Mouse (Mus musculus): ENCODE data around the gene Wdr74. TPM values are rescaled to one million over a fixed set of nuclear protein-coding genes. Genes with fewer than 3 reads are reported as not detected.
"Not testable (repeated sequence)": the region's sequence is repeated elsewhere in the genome, so short reads cannot be mapped to it uniquely, and the experiment has no call there.

Wdr74 gene
- polyA plus RNA-seq, 1 experiment from 2014 or later, result 83.7 TPM

DNA sequence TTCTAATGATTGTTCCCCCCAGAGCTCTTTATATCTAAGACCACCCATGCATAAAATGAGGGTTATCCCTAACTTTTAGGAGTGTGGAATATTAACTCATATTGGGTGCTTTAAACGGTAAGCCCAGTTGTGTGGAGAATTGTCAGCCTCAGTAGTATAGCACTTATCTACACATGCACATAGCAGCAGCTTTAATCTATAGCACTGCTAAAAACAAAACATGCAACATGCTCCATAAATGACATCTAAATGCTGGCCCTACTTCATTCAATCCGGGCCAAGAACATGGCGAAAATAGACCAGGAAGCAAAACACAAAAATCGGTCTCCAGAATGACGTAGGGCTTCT lies 13.1 kb upstream of the Wdr74 start:
- Histone ChIP-seq H3K4me3 (ENCODE audit: low read depth, low read length) (peak overlapping the region; percentile 90), H3K27me3 (ENCODE audit: control insufficient read depth, insufficient read depth, low read length) (no peaks in the 10 kb centered on the region), H3K9me3 (ENCODE audit: control insufficient read depth, low read length) (no peaks in the 10 kb centered on the region), H3K27ac (ENCODE audit: low read depth, low read length) (peak overlapping the region; percentile 80), H3K4me1 (ENCODE audit: control insufficient read depth, insufficient read depth, low read length) (peaks cover 14% of the 10 kb centered on the region), H3K4me2 (peak overlapping the region; percentile 67), H3K36me3 (ENCODE audit: control insufficient read depth, insufficient read depth, low read length) (peaks cover 8% of the 10 kb centered on the region), H3K9ac (ENCODE audit: low read length) (peak overlapping the region; percentile 99)
- 1% methylated on average over 5 of the region's 5 CpGs for WGBS
- no peak for DNase-seq (ENCODE audit: low spot score, missing footprints)
- peak; percentile 6 for ATAC-seq (ENCODE audit: low FRiP score)

DNA sequence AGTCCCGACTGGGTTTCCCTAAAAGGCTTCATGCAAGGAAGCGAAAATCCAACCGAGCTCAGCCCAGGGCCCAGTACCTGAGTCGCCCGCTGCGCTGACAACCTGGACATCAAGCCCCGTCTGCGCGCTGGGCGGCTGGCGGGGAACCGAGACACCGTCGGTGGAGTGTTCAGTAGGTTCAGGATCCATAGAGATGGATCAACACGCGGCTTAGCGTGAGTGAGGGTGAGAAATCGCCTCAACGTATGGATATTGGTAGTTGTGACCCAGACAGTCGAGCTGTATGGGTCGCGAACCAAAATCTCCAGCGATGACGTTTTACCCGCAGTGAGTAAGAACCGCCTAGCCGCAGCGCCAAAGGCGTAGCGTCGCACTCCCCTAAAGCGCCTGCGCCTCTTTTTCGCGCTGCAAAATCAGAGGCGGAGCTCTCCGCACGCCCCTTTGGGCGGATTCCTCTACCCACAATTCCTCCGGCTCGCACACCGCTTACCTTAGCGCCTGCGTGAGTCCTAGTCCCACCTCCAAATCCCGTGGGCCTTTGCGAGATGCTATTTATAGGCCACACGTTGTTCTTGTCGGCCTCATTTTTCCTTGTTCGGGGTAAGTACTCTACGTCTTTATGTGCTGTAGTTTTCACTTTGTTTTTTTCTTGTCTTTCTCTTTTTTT lies 12.6 kb upstream of the Wdr74 start, which contains the start of gene Slc3a2:
TSS of gene Slc3a2 (minus strand) at position 463 of the 667 bp plus-strand sequence.
- Histone ChIP-seq H3K9ac (ENCODE audit: low read length) (peak within 1 kb of the TSS; percentile 99), H3K4me2 (peak within 1 kb of the TSS; percentile 67), H3K9me3 (ENCODE audit: control insufficient read depth, low read length) (no peaks in the 10 kb centered on the region), H3K27ac (ENCODE audit: low read depth, low read length) (peak within 1 kb of the TSS; percentile 82), H3K4me3 (ENCODE audit: low read depth, low read length) (peak within 1 kb of the TSS; percentile 90), H3K36me3 (ENCODE audit: control insufficient read depth, insufficient read depth, low read length) (peaks cover 8% of the 10 kb centered on the region), H3K27me3 (ENCODE audit: control insufficient read depth, insufficient read depth, low read length) (no peaks in the 10 kb centered on the region), H3K4me1 (ENCODE audit: control insufficient read depth, insufficient read depth, low read length) (peaks cover 14% of the 10 kb centered on the region)
- ATAC-seq (ENCODE audit: low FRiP score) (peak; percentile 95), DNase-seq (ENCODE audit: low spot score, missing footprints) (peak; percentile 99)
- under 1% methylated on average over 50 of the region's 50 CpGs for WGBS

DNA sequence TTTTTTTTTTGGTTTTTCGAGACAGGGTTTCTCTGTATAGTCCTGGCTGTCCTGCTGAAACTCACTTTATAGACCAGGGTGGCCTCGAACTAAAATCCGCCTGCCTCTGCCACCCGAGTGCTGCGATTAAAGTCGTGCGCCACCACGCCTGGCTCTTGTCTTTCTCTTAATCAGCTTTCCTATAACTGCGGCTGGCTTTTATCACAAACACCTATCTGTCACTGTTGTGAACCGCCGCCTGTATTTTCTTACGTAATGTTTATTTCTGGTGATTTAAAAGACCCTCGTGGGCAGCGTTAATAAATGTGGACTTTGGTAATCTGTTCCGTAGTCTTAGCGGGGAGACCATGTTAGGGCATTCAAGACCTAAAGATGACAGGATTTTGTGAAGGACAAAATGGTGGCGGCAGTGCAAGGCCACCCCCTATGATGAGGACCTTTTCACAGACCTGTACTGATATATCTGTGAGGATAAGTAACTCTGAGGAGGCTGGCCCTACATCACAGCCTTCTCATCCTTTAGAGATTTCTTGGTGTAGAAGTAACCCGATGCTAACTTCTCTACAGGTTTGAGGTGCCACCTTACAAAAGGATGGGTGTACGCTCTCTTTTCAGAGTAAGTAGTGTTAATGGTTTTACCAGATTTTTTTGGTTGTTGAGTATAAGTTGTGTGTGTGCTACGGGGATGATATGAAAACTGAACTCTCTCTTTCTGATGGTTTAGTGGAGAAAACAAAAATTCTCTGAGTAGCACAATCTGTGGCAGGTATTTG lies 11.9 kb upstream of the Wdr74 start:
- WGBS, result under 1% methylated on average over 20 of the region's 20 CpGs
- H3K36me3 ChIP-seq (ENCODE audit: control insufficient read depth, insufficient read depth, low read length), result peaks cover 8% of the 10 kb centered on the region
- peaks cover 14% of the 10 kb centered on the region for H3K4me1 ChIP-seq (ENCODE audit: control insufficient read depth, insufficient read depth, low read length)
- DNase-seq (ENCODE audit: low spot score, missing footprints), result peak; percentile 91
- H3K9ac ChIP-seq (ENCODE audit: low read length), result peak overlapping the region; percentile 99
- no peaks in the 10 kb centered on the region for H3K9me3 ChIP-seq (ENCODE audit: control insufficient read depth, low read length)
- H3K27me3 ChIP-seq (ENCODE audit: control insufficient read depth, insufficient read depth, low read length), result no peaks in the 10 kb centered on the region
- ATAC-seq (ENCODE audit: low FRiP score), result no peak
- peak overlapping the region; percentile 67 for H3K4me2 ChIP-seq
- H3K27ac ChIP-seq (ENCODE audit: low read depth, low read length), result peak overlapping the region; percentile 82
- H3K4me3 ChIP-seq (ENCODE audit: low read depth, low read length), result peak overlapping the region; percentile 90

DNA sequence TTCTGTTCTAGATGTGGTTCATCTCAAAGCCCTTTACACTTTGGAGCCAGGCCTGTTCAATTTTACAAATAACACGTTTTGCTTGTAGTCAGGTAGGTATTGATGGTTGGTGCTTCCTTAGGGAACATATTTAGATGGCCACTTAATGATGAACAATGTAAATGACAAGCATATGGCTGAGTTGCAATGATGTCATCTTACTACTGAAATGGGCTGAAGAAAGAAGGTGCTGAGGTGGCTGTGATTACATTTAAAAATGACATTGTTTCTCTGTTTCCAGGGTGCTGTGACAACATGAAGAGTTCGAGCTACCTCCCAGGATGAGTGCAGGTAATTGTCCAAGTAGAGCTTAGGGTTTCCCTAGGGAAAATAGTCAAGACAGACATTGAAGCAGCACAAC lies 11.2 kb upstream of the Wdr74 start:
- Histone ChIP-seq H3K4me2 (peak overlapping the region; percentile 67), H3K9ac (ENCODE audit: low read length) (peak overlapping the region; percentile 99), H3K36me3 (ENCODE audit: control insufficient read depth, insufficient read depth, low read length) (peaks cover 8% of the 10 kb centered on the region), H3K9me3 (ENCODE audit: control insufficient read depth, low read length) (no peaks in the 10 kb centered on the region), H3K4me3 (ENCODE audit: low read depth, low read length) (peak overlapping the region; percentile 90), H3K27me3 (ENCODE audit: control insufficient read depth, insufficient read depth, low read length) (no peaks in the 10 kb centered on the region), H3K4me1 (ENCODE audit: control insufficient read depth, insufficient read depth, low read length) (peaks cover 14% of the 10 kb centered on the region), H3K27ac (ENCODE audit: low read depth, low read length) (peak overlapping the region; percentile 82)
- no peak for DNase-seq (ENCODE audit: low spot score, missing footprints)
- WGBS, result 5% methylated on average over 2 of the region's 2 CpGs
- ATAC-seq (ENCODE audit: low FRiP score), result no peak

DNA sequence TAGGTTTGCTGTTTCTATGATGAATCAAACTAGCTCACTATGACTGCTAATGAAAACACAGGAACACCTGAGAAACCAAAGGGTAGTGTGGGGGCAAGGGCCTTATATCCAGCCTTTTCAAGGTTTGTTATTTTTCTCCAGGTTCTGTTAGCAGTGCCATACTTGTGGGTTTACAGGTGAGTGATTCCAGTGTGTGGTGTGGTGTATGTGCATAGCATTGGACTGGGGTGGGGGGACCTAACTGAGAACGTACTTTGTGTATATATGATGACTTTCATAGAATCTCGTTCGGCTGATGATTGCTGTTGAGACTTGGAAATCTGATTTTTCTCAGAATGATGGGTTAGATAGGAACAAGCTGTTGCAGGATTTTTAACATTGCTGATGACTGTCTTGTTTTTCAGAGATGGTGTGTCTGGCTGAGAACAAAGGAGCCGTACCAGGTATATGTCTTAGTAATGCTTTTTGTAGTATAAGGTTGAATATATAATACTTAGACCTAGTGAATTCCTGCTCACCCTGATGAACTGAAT lies 10.5 kb upstream of the Wdr74 start:
- H3K27me3 ChIP-seq (ENCODE audit: control insufficient read depth, insufficient read depth, low read length), result no peaks in the 10 kb centered on the region
- peaks cover 8% of the 10 kb centered on the region for H3K36me3 ChIP-seq (ENCODE audit: control insufficient read depth, insufficient read depth, low read length)
- H3K4me1 ChIP-seq (ENCODE audit: control insufficient read depth, insufficient read depth, low read length), result peaks cover 14% of the 10 kb centered on the region
- no peak overlapping the region for H3K27ac ChIP-seq (ENCODE audit: low read depth, low read length)
- peak overlapping the region; percentile 99; the same call in 1 of the 2 replicates for H3K9ac ChIP-seq (ENCODE audit: low read length)
- H3K9me3 ChIP-seq (ENCODE audit: control insufficient read depth, low read length), result no peaks in the 10 kb centered on the region
- peak overlapping the region; percentile 90 for H3K4me3 ChIP-seq (ENCODE audit: low read depth, low read length)
- no peak for ATAC-seq (ENCODE audit: low FRiP score)
- 55% methylated on average over 4 of the region's 4 CpGs for WGBS
- peak overlapping the region; percentile 67 for H3K4me2 ChIP-seq
- DNase-seq (ENCODE audit: low spot score, missing footprints), result peak; percentile 80

DNA sequence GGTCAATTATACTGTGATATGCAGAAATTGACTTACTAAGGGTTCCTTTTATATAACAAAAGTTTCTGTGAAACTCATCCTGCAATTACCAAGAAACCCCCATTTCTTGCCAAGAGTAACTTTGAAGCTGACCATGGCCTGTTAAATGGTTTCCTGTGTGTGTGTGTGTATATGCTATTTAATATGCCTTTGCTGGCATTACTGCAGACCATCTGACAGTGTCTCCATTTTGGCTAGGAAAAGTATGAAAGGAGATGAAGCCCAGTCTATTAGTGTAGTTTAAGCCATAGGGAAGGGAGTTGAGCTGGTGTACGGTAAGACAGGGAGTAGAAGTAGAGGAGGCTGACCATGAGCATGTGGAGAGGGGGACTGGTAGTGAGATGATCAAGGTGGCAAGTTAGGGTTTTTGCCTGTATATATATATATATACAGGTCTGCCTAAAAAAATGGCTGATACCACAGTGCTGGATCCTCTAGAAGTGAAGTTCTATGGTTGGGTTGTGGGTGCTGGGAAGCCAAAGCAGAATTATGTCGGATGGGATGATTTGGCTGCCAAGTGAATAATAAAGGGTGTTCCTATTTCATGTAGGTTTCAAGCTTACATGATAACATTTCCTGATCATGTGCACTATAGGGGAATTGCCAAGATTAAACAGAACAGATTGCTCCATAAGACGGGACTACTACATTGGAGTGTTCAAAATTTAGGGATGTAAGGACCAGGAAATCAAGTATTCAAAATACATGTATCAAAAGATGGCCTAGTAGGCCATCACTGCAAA lies 8.8 kb upstream of the Wdr74 start:
- peak; percentile 83 for DNase-seq (ENCODE audit: low spot score, missing footprints)
- Histone ChIP-seq H3K4me2 (no peak overlapping the region), H3K27me3 (ENCODE audit: control insufficient read depth, insufficient read depth, low read length) (no peaks in the 10 kb centered on the region), H3K27ac (ENCODE audit: low read depth, low read length) (no peak overlapping the region), H3K9ac (ENCODE audit: low read length) (no peak overlapping the region), H3K36me3 (ENCODE audit: control insufficient read depth, insufficient read depth, low read length) (peaks cover 8% of the 10 kb centered on the region), H3K9me3 (ENCODE audit: control insufficient read depth, low read length) (no peaks in the 10 kb centered on the region), H3K4me1 (ENCODE audit: control insufficient read depth, insufficient read depth, low read length) (peaks cover 14% of the 10 kb centered on the region), H3K4me3 (ENCODE audit: low read depth, low read length) (no peak overlapping the region)
- WGBS, result 32% methylated on average over 3 of the region's 3 CpGs
- no peak for ATAC-seq (ENCODE audit: low FRiP score)

DNA sequence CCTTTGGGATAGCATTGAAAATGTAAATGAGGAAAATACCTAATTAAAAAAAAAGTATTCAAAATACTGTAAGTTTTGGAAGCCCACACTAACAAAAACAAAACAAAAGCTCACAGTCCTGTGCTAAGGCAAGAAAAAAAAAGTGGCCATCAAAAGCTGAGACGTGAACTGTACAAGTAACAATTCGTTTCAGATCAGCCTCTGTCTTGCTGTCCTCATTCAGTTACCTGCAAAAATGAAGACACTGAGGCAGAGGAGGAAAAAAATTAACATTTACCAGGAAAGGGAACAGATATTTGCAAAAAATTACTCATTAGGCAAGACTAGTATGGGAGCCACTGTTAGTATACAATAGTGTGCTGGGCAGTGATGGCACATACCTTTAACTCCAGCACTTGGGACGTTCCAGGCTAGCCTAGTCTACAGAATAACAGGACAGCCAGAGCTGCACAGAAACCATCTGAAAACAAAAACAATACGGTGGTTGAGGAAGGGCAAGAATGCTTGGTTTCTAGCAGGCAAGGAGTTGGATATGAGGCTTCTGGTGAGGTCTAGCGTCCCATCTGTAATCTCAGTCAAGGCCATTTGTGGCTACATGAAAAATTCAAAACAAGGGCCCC lies 8.0 kb upstream of the Wdr74 start:
- Histone ChIP-seq H3K4me3 (ENCODE audit: low read depth, low read length) (no peak overlapping the region), H3K4me1 (ENCODE audit: control insufficient read depth, insufficient read depth, low read length) (peaks cover 7% of the 10 kb centered on the region; the same call in 1 of the 2 replicates), H3K9me3 (ENCODE audit: control insufficient read depth, low read length) (no peaks in the 10 kb centered on the region), H3K4me2 (no peak overlapping the region), H3K27ac (ENCODE audit: low read depth, low read length) (no peak overlapping the region), H3K27me3 (ENCODE audit: control insufficient read depth, insufficient read depth, low read length) (no peaks in the 10 kb centered on the region), H3K36me3 (ENCODE audit: control insufficient read depth, insufficient read depth, low read length) (peaks cover 8% of the 10 kb centered on the region), H3K9ac (ENCODE audit: low read length) (no peak overlapping the region)
- WGBS, result 26% methylated on average over 5 of the region's 5 CpGs
- no peak for ATAC-seq (ENCODE audit: low FRiP score)
- peak; percentile 88 for DNase-seq (ENCODE audit: low spot score, missing footprints)

DNA sequence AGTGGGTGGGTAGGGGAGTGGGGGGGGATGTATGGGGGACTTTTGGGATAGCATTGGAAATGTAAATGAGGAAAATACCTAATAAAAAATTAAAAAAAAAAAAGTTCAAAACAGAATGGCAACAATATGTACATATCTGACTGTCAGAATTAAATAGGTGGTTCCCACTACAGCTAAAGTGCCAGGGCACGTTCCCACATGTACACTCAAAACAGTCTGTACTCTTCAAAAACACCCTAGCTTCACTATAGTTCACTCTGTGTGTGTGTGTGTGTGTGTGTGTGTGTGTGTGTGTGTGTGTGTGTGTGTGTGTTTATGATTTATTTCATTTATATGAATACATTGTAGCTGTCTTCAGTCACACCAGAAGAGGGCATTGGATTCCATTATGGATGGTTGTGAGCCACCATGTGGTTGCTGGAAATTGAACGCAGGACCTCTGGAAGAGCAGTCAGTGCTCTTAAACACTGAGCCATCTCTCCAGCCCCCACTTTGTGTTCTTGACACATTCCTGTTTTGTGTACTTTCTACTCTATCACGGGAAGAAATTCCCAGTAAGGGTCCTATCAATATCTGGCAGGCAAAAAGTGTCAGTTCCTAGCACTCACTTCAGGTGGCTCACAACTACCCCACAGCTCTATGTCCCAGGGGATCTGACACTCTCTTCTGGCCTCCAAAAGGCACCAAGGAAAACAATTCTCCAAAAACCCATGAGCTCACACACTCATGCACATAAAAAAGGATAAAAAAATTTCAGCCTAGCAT lies 7.1 kb upstream of the Wdr74 start:
- WGBS, result 51% methylated on average over 3 of the region's 3 CpGs
- not testable (repeated sequence) for H3K9me3 ChIP-seq (ENCODE audit: control insufficient read depth, low read length); H3K9ac ChIP-seq (ENCODE audit: low read length); H3K4me3 ChIP-seq (ENCODE audit: low read depth, low read length); H3K4me2 ChIP-seq; H3K27ac ChIP-seq (ENCODE audit: low read depth, low read length); H3K27me3 ChIP-seq (ENCODE audit: control insufficient read depth, insufficient read depth, low read length); ATAC-seq (ENCODE audit: low FRiP score); H3K4me1 ChIP-seq (ENCODE audit: control insufficient read depth, insufficient read depth, low read length); H3K36me3 ChIP-seq (ENCODE audit: control insufficient read depth, insufficient read depth, low read length)
- DNase-seq (ENCODE audit: low spot score, missing footprints), result peak; percentile 77
